Mouse (Mus musculus): ENCODE data around the gene Schip1. TPM values are rescaled to one million over a fixed set of nuclear protein-coding genes. Genes with fewer than 3 reads are reported as not detected.

Schip1 gene
- total and polyA plus RNA-seq, 2 experiments from 2014 or later, result 114 to 192 TPM

DNA sequence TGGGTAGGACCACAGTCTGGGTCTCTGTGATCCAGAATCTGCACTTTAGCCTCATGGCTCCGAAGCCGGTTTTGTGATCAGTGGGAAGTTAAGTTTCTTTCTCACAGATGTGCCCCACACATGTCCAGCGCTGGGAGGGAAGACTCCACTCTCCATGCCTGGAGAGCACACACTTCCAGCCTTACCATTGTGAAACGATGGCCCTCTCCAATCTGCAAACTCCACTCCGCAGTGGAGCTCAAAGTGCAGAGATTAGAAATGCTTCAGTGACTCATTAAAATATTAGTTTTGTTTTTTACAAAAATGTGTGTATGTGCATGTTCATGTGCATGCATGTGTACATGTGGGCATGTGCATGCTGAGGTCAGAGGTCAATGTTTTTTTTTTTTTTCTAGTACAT is 454.0 kb downstream of the Schip1 start:
- no peak for TF ChIP-seq CTCF (IDR thresholded peaks at IDR 0.05; ENCODE audit: low read depth)
- no peak overlapping the region for H3K9ac ChIP-seq
- no peak overlapping the region for H3K4me3 ChIP-seq (ENCODE audit: low read depth, low read length)
- H3K4me1 ChIP-seq (ENCODE audit: insufficient read depth), result 0 out of 2 replicates have a peak, but pooled peaks cover 3% of the 10 kb centered on the region
- no peak for ATAC-seq
- H3K27ac ChIP-seq (ENCODE audit: low read depth, low read length), result no peak overlapping the region
- no peak overlapping the region for H3K4me2 ChIP-seq (ENCODE audit: low read depth)
- H3K27me3 ChIP-seq (ENCODE audit: insufficient read depth, low read length), result no peaks in the 10 kb centered on the region
- H3K36me3 ChIP-seq (ENCODE audit: insufficient read depth), result no peaks in the 10 kb centered on the region
- WGBS, result 94% methylated on average over 5 of the region's 5 CpGs
- H3K9me3 ChIP-seq (ENCODE audit: low read length), result no peaks in the 10 kb centered on the region
- DNase-seq, result no peak

DNA sequence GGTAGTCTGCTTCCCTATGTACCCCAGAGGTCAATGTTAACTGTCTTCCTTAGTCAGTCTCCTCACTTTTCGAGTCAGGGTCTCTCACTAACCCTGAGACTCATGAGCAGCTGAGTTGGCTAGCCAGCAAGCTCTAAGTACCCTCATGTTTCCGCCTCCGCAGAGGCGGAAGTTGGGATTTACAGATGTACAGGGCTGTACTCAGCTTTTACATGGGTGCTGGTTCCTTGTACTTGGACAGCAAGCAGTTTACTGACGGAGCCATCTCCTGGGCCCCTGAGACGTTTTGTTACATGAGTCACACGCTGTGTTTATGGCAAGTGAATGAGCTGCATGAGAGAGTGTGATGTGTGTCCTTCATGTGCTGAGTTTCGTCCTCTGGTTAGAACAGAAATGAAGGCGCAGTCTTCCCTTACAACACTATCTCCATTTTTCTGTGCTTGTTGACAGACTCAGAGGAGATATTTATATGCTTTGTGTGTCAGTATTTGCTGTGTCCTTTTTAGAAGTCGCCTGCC is 460.8 kb downstream of the Schip1 start:
- H3K9ac ChIP-seq, result no peak overlapping the region
- no peaks in the 10 kb centered on the region for H3K4me1 ChIP-seq (ENCODE audit: insufficient read depth)
- no peak for DNase-seq
- no peak overlapping the region for H3K4me3 ChIP-seq (ENCODE audit: low read depth, low read length)
- ATAC-seq, result no peak
- no peaks in the 10 kb centered on the region for H3K36me3 ChIP-seq (ENCODE audit: insufficient read depth)
- no peak overlapping the region for H3K27ac ChIP-seq (ENCODE audit: low read depth, low read length)
- WGBS, result 91% methylated on average over 10 of the region's 10 CpGs
- no peaks in the 10 kb centered on the region for H3K9me3 ChIP-seq (ENCODE audit: low read length)
- TF ChIP-seq CTCF (IDR thresholded peaks at IDR 0.05; ENCODE audit: low read depth), result no peak
- no peaks in the 10 kb centered on the region for H3K27me3 ChIP-seq (ENCODE audit: insufficient read depth, low read length)
- H3K4me2 ChIP-seq (ENCODE audit: low read depth), result no peak overlapping the region

DNA sequence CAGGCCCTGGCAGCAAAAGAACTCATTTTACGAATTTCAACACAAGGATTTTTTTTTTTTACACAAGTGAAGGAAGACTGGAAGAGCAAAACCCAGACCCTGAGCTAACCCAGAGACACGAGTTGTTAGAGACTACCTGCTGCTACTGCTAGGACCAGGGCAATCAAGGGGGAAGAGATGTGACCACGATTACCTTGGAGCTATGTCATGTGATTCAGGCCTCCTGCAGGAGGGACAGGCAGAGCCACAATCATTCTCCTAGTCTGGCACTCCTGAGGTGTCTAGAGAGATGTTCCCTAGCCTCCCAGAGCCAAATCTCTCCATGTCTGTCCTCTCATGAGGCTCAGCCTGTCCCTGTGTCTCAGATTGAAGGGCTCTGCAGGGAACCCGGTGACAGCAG is 461.8 kb downstream of the Schip1 start:
- 69% methylated on average over 4 of the region's 4 CpGs for WGBS
- no peak overlapping the region for H3K9ac ChIP-seq
- TF ChIP-seq CTCF (IDR thresholded peaks at IDR 0.05; ENCODE audit: low read depth), result no peak
- no peak overlapping the region for H3K4me2 ChIP-seq (ENCODE audit: low read depth)
- H3K36me3 ChIP-seq (ENCODE audit: insufficient read depth), result no peaks in the 10 kb centered on the region
- H3K4me3 ChIP-seq (ENCODE audit: low read depth, low read length), result no peak overlapping the region
- H3K27me3 ChIP-seq (ENCODE audit: insufficient read depth, low read length), result no peaks in the 10 kb centered on the region
- no peak for DNase-seq
- H3K9me3 ChIP-seq (ENCODE audit: low read length), result no peaks in the 10 kb centered on the region
- no peaks in the 10 kb centered on the region for H3K4me1 ChIP-seq (ENCODE audit: insufficient read depth)
- no peak for ATAC-seq
- H3K27ac ChIP-seq (ENCODE audit: low read depth, low read length), result no peak overlapping the region

DNA sequence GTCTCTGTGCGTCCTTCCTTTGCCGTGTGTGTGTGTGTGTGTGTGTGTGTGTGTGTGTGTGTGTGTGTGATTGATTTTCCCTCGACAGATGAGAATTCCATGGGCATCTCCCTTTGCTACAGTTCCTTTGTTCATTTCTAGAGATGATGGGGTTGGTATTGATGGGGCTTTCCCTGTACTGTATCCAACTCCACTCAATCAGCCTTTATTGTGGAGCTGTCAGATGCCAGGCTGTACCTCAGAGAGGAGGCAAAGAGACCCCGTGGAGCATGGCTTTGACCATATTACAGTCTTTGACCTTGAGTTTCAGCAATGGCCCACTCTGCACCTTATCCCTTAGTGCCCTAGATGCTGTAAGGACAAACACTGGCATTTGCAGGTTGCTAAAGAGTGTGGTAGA is 462.6 kb downstream of the Schip1 start:
- H3K9ac ChIP-seq, result no peak overlapping the region
- H3K36me3 ChIP-seq (ENCODE audit: insufficient read depth), result no peaks in the 10 kb centered on the region
- no peak; the same call in 1 of the 2 replicates for ATAC-seq
- TF ChIP-seq CTCF (IDR thresholded peaks at IDR 0.05; ENCODE audit: low read depth), result no peak
- no peak for DNase-seq
- H3K4me3 ChIP-seq (ENCODE audit: low read depth, low read length), result no peak overlapping the region
- H3K4me1 ChIP-seq (ENCODE audit: insufficient read depth), result no peaks in the 10 kb centered on the region
- WGBS, result 39% methylated on average over 4 of the region's 4 CpGs
- H3K27ac ChIP-seq (ENCODE audit: low read depth, low read length), result no peak overlapping the region
- no peaks in the 10 kb centered on the region for H3K9me3 ChIP-seq (ENCODE audit: low read length)
- no peaks in the 10 kb centered on the region for H3K27me3 ChIP-seq (ENCODE audit: insufficient read depth, low read length)
- H3K4me2 ChIP-seq (ENCODE audit: low read depth), result no peak overlapping the region

DNA sequence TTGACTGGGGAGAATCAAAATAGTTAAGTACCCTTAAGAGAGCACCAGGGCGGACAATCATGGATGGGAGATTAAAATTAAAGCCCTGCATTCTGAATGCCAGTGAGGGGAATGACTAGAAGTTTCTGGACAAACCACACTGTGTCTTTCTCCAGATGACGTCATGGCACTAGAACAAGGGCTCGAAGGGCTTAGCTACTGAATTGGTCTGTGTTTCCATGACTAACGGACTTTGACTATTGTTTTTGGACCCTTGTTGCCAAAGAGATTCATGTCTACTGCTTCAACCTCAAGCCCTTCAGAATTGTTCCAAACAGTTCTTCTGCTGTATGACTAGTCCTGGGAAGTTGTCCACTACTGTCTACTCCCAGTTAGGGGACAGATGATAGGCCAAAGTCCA is 467.3 kb downstream of the Schip1 start:
- H3K4me3 ChIP-seq (ENCODE audit: low read depth, low read length), result no peak overlapping the region
- WGBS, result 77% methylated on average over 4 of the region's 4 CpGs
- no peaks in the 10 kb centered on the region for H3K4me1 ChIP-seq (ENCODE audit: insufficient read depth)
- H3K27me3 ChIP-seq (ENCODE audit: insufficient read depth, low read length), result no peaks in the 10 kb centered on the region
- no peak overlapping the region for H3K27ac ChIP-seq (ENCODE audit: low read depth, low read length)
- H3K36me3 ChIP-seq (ENCODE audit: insufficient read depth), result no peaks in the 10 kb centered on the region
- no peak for TF ChIP-seq CTCF (IDR thresholded peaks at IDR 0.05; ENCODE audit: low read depth)
- ATAC-seq, result no peak
- H3K4me2 ChIP-seq (ENCODE audit: low read depth), result no peak overlapping the region
- H3K9ac ChIP-seq, result no peak overlapping the region
- DNase-seq, result no peak
- peaks cover 3% of the 10 kb centered on the region; the same call in 1 of the 2 replicates for H3K9me3 ChIP-seq (ENCODE audit: low read length)

DNA sequence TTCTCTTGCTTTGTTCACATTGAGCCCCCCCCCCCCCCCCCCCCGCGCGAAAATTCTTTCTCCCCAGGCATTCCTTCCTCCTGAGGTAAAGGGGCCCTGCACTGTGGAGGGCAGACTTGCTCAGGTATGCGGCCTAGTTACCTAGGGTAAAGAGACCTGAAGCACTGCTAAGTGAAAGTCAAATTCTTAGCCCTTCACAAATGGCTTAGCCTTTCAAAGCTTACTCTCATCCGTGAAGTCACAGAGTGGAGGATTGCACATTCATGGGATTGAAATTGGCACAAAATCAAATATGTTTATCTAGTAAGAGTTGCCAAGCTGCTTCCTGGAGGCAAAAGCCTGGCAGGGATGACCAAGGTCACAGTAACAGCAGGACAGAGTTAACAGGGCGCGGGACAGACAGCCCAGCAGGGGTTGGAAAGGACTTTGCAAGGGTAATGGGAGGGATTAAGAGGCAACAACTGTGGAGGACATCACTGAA is 470.0 kb downstream of the Schip1 start:
- TF ChIP-seq CTCF (IDR thresholded peaks at IDR 0.05; ENCODE audit: low read depth), result no peak
- H3K36me3 ChIP-seq (ENCODE audit: insufficient read depth), result no peaks in the 10 kb centered on the region
- H3K4me3 ChIP-seq (ENCODE audit: low read depth, low read length), result no peak overlapping the region
- no peak overlapping the region for H3K9ac ChIP-seq
- H3K27ac ChIP-seq (ENCODE audit: low read depth, low read length), result no peak overlapping the region
- ATAC-seq (no peak), DNase-seq (no peak)
- no peaks in the 10 kb centered on the region for H3K4me1 ChIP-seq (ENCODE audit: insufficient read depth)
- H3K4me2 ChIP-seq (ENCODE audit: low read depth), result no peak overlapping the region
- no peaks in the 10 kb centered on the region for H3K27me3 ChIP-seq (ENCODE audit: insufficient read depth, low read length)
- H3K9me3 ChIP-seq (ENCODE audit: low read length), result peaks cover 3% of the 10 kb centered on the region; the same call in 1 of the 2 replicates
- 20% methylated on average over 7 of the region's 7 CpGs for WGBS

DNA sequence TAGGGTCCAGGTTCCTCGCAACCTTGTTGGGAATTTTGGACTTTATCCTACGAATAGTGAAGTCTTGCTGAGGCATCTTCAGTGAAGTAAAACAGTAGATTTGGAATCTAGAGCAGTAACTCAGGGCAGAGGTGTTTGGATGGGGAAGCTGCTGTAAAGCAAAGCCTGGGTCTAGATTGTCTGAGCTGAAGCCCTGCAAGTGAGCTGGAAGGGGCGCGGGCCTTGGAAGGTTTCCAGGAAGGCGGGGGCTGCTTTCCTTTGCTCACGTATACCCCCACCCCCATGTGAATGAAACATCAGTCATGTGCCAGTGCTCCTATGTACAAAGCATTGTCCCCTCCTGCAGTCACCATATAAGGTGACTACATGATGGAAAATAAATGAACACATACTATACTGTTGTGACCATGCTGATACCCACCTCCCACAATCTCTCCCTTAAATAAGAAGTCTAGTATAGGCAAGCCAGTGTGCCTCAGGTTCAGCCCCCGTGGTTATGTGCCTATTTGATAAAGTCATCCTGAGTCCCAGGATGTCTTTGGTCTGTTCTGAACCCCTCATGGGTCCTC is 470.6 kb downstream of the Schip1 start:
- DNase-seq (no peak), ATAC-seq (no peak)
- 71% methylated on average over 7 of the region's 7 CpGs for WGBS
- TF ChIP-seq CTCF (IDR thresholded peaks at IDR 0.05; ENCODE audit: low read depth), result no peak
- no peak overlapping the region for H3K4me2 ChIP-seq (ENCODE audit: low read depth)
- H3K27ac ChIP-seq (ENCODE audit: low read depth, low read length), result no peak overlapping the region
- H3K4me1 ChIP-seq (ENCODE audit: insufficient read depth), result no peaks in the 10 kb centered on the region
- no peak overlapping the region for H3K9ac ChIP-seq
- H3K9me3 ChIP-seq (ENCODE audit: low read length), result peaks cover 3% of the 10 kb centered on the region; the same call in 1 of the 2 replicates
- H3K27me3 ChIP-seq (ENCODE audit: insufficient read depth, low read length), result no peaks in the 10 kb centered on the region
- no peak overlapping the region for H3K4me3 ChIP-seq (ENCODE audit: low read depth, low read length)
- H3K36me3 ChIP-seq (ENCODE audit: insufficient read depth), result no peaks in the 10 kb centered on the region
